Mouse (Mus musculus) hindbrain, embryonic 13.5 days (tissue): Measurements from ENCODE around the gene 2310046K23Rik. TPM values are rescaled to one million over a fixed set of nuclear protein-coding genes. Genes with fewer than 3 reads are reported as not detected.
"Not testable (repeated sequence)": the region's sequence is repeated elsewhere in the genome, so short reads cannot be mapped to it uniquely, and the experiment has no call there.

Experiments used
- ATAC-seq: fragments of 200-750 bp; cut with Nextera tagmentation; 2 replicates; pipeline ENCODE4 v1.8.0; 2017; ENCODE audit warnings: moderate TSS enrichment; ENCODE audit not compliant: low FRiP score
- H3K27ac ChIP-seq: fragments of 300-500 bp; sonication (generic); 2 replicates; pipeline ENCODE4 v1.5.1; 2015; ENCODE audit warnings: inconsistent platforms, mild to moderate bottlenecking, moderate library complexity
- H3K27me3 ChIP-seq: fragments of 300-500 bp; sonication (generic); 2 replicates; pipeline ENCODE4 v1.6.1; 2015; ENCODE audit warnings: mild to moderate bottlenecking, inconsistent platforms
- H3K36me3 ChIP-seq: fragments of 300-500 bp; sonication (generic); 2 replicates; pipeline ENCODE4 v1.6.1; 2015; ENCODE audit warnings: mild to moderate bottlenecking, inconsistent platforms
- H3K4me1 ChIP-seq: fragments of 300-500 bp; sonication (generic); replicated peaks from 2 replicates; pipeline ENCODE4 v1.6.1; 2015; ENCODE audit warnings: inconsistent platforms
- H3K4me2 ChIP-seq: fragments of 300-500 bp; sonication (generic); 2 replicates; pipeline ENCODE4 v1.6.1; 2015; ENCODE audit warnings: inconsistent platforms, mild to moderate bottlenecking, moderate library complexity
- H3K4me3 ChIP-seq: fragments of 300-500 bp; sonication (generic); 2 replicates; pipeline ENCODE4 v1.5.1; 2015; ENCODE audit warnings: mild to moderate bottlenecking, inconsistent platforms
- H3K9ac ChIP-seq: fragments of 300-500 bp; sonication (generic); 2 replicates; pipeline ENCODE4 v1.6.1; 2015; ENCODE audit warnings: mild to moderate bottlenecking, inconsistent platforms
- H3K9me3 ChIP-seq: fragments of 300-500 bp; sonication (generic); 2 replicates; pipeline ENCODE4 v1.6.1; 2016; ENCODE audit warnings: inconsistent platforms
- WGBS: fragments of 180-500 bp; shearing (Covaris S2); methylation state at CpG from one replicate; pipeline ENCODE4 v1.1.7; 2015; 5-methylcytosine and 5-hydroxymethylcytosine counted together
- polyA plus RNA-seq: library from polyadenylated mRNA; unstranded; fragments of >200 nt; fragmentation: Nextera tagmentation; extraction: Ambion mirVana; gene quantifications from 2 replicates; pipeline ENCODE4 v1.2.1, GENCODE M21; 2015

Gene 2310046K23Rik
- polyA plus RNA-seq, 1 experiment from 2014 or later: not detected

DNA sequence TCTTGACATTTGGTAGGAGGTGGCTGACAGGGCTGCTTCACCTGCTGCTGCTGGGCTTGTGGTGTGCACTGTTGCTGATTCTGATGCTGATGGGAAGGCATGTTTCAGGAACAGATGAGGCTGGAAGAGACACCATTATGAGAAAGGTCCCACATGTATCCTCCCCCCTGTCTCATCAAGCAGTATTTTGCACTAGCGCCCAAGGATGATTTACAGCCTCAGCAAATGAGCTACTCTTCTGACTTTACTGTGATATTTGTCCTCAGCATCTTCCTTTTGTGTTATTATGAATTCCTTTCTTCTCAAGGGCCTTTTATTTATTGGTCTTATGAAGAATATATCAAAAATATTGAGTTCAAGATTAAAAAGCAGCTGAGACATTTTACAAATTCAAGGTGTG lies 33.9 kb downstream of the 2310046K23Rik start, which contains the start of gene Sprr4:
Gene Sprr4 (minus strand): TSS at position 101 of the 400 bp plus-strand sequence.
- H3K27me3 ChIP-seq: no peaks in the 10 kb centered on the region

DNA sequence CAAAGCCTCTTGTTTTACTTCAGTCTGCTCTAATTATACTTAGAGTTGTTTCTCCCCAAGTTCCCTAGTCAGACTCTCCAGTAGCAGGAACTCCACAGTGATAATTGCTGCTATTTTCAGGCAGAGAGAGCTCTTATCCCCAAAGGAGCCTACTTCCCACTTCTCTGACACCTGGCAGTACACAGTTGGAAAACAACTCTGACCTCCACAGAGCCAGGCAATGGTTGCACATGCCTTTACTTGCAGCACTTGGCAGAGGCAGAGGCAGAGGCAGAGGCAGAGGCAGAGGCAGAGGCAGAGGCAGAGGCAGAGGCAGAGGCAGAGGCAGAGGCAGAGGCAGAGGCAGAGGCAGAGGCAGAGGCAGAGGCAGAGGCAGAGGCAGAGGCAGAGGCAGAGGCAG lies 44.0 kb downstream of the 2310046K23Rik start:
- H3K4me2 ChIP-seq, H3K36me3 ChIP-seq, H3K27ac ChIP-seq, H3K4me1 ChIP-seq, H3K9me3 ChIP-seq, H3K27me3 ChIP-seq, ATAC-seq, H3K4me3 ChIP-seq, H3K9ac ChIP-seq: not testable (repeated sequence)

More for the DNA sequence above, 33.9 kb downstream of the 2310046K23Rik start, which contains the start of gene Sprr4:
- Histone ChIP-seq H3K9ac (no peak within 1 kb of the TSS), H3K36me3 (no peaks in the 10 kb centered on the region), H3K27ac (no peak within 1 kb of the TSS), H3K4me2 (no peak within 1 kb of the TSS), H3K9me3 (no peaks in the 10 kb centered on the region), H3K4me3 (no peak within 1 kb of the TSS), H3K4me1 (no peaks in the 10 kb centered on the region)
- WGBS: 96% methylated on average over 1 of the region's 1 CpGs
- ATAC-seq: no peak

DNA sequence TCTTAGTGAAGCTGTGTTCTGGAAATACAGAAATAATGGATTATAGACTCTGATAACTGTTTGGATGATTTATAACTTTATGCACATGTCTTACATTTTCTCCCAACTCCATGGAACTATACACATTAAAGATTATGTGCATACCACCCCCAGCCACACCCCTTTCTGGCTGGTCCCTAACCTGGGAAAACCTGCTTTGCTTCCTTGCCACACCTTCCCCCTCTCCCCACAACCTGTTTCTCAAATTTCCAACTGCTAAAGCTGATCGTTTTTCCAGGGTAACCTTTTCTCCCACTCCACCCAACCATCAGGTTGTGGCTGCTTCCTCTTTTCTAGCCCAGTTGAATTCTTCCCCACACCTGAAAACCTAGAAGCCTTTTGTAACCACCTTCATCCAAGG lies 48.0 kb downstream of the 2310046K23Rik start:
- Histone ChIP-seq H3K9ac (no peak overlapping the region), H3K27me3 (no peaks in the 10 kb centered on the region), H3K4me2 (no peak overlapping the region), H3K4me1 (no peaks in the 10 kb centered on the region), H3K27ac (no peak overlapping the region), H3K9me3 (no peaks in the 10 kb centered on the region), H3K4me3 (no peak overlapping the region), H3K36me3 (no peaks in the 10 kb centered on the region)
- 53% methylated on average over 1 of the region's 1 CpGs for WGBS
- ATAC-seq: no peak

DNA sequence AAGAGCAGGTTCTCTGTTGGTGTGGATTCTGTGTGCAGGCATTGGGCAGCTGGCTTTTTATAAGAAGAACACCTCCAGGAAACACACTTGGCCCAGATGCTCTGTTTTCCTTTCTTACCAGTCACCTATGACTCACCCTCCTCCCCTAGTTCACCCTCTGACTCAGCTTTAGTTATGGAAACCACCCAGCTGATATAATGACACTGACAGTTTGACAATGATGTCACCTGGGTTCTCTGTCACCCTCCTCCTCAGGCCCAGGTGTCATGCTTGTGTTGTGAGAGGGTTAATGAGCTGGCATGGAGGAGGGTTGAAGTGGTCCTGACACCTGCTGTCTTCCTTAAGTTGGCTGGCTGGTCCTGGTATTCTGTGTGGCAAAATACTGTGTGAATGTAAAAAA lies 48.4 kb downstream of the 2310046K23Rik start, which contains the start of gene Sprr1a:
Gene Sprr1a (minus strand): TSS at position 33 of the 400 bp plus-strand sequence.
- Histone ChIP-seq H3K4me3 (no peak within 1 kb of the TSS), H3K4me2 (no peak within 1 kb of the TSS), H3K27me3 (no peaks in the 10 kb centered on the region), H3K9ac (no peak within 1 kb of the TSS), H3K27ac (no peak within 1 kb of the TSS), H3K4me1 (no peaks in the 10 kb centered on the region), H3K9me3 (no peaks in the 10 kb centered on the region), H3K36me3 (no peaks in the 10 kb centered on the region)
- no peak for ATAC-seq

Other genes starting within 250 kb of the 2310046K23Rik start
- gene Sprr2a3, start 249.1 kb downstream of the 2310046K23Rik start, polyA plus RNA-seq: not detected in 2 replicates
- gene Sprr2b, start 217.9 kb downstream of the 2310046K23Rik start, polyA plus RNA-seq: 0.35 TPM in 1 of 2 replicates, not detected in the other
- not detected in 2 replicates for gene Sprr2d, start 195.4 kb downstream of the 2310046K23Rik start, polyA plus RNA-seq
- gene Sprr2e, start 182.4 kb downstream of the 2310046K23Rik start, polyA plus RNA-seq: not detected in 2 replicates
- not detected in 2 replicates for gene Sprr2f, start 169.3 kb downstream of the 2310046K23Rik start, polyA plus RNA-seq
- gene Sprr2h, start 148.8 kb downstream of the 2310046K23Rik start, polyA plus RNA-seq: not detected in 2 replicates
- not detected in 2 replicates for gene Sprr2i, start 126.5 kb downstream of the 2310046K23Rik start, polyA plus RNA-seq
- gene Sprr2j-ps, start 116.4 kb downstream of the 2310046K23Rik start, polyA plus RNA-seq: not detected in 2 replicates
- 9.0 and 11.1 TPM in 2 replicates for gene Gm9774, start 105.1 kb downstream of the 2310046K23Rik start, polyA plus RNA-seq
- not detected in 2 replicates for gene Sprr2k, start 101.9 kb downstream of the 2310046K23Rik start, polyA plus RNA-seq
- not detected in 2 replicates for gene Sprr1b, start 95.7 kb downstream of the 2310046K23Rik start, polyA plus RNA-seq
- not detected in 2 replicates for gene Sprr3, start 75.8 kb downstream of the 2310046K23Rik start, polyA plus RNA-seq
- gene Sprr1a, start 48.6 kb downstream of the 2310046K23Rik start, polyA plus RNA-seq: not detected in 2 replicates
- not detected in 2 replicates for gene Sprr4, start 34.0 kb downstream of the 2310046K23Rik start, polyA plus RNA-seq
- not detected in 2 replicates for gene Ivl, start 39.2 kb upstream of the 2310046K23Rik start, polyA plus RNA-seq
- gene Smcp, start 54.5 kb upstream of the 2310046K23Rik start, polyA plus RNA-seq: not detected in 2 replicates
- not detected in 2 replicates for gene 2210017I01Rik, start 73.0 kb upstream of the 2310046K23Rik start, polyA plus RNA-seq
- not detected in 2 replicates for gene Lce6a, start 87.1 kb upstream of the 2310046K23Rik start, polyA plus RNA-seq
- not detected in 2 replicates for gene Lce1a1, start 113.8 kb upstream of the 2310046K23Rik start, polyA plus RNA-seq
- not detected in 2 replicates for gene Lce1b, start 122.4 kb upstream of the 2310046K23Rik start, polyA plus RNA-seq
- not detected in 2 replicates for gene Lce1a2, start 135.8 kb upstream of the 2310046K23Rik start, polyA plus RNA-seq
- gene Lce1c, start 144.7 kb upstream of the 2310046K23Rik start, polyA plus RNA-seq: not detected in 2 replicates
- not detected in 2 replicates for gene Lce1d, start 152.7 kb upstream of the 2310046K23Rik start, polyA plus RNA-seq
- not detected in 2 replicates for gene Lce1e, start 174.6 kb upstream of the 2310046K23Rik start, polyA plus RNA-seq
- gene Lce1f, start 185.8 kb upstream of the 2310046K23Rik start, polyA plus RNA-seq: not detected in 2 replicates
- not detected in 2 replicates for gene Gm38119, start 204.6 kb upstream of the 2310046K23Rik start, polyA plus RNA-seq
- not detected in 2 replicates for gene Lce1g, start 217.8 kb upstream of the 2310046K23Rik start, polyA plus RNA-seq
- not detected in 2 replicates for gene Lce1h, start 230.6 kb upstream of the 2310046K23Rik start, polyA plus RNA-seq
- not detected in 2 replicates for gene Lce1i, start 244.4 kb upstream of the 2310046K23Rik start, polyA plus RNA-seq